Mouse (Mus musculus) hindbrain, embryonic 10.5 days (tissue): Measurements from ENCODE around the gene Wars2. TPM values are rescaled to one million over a fixed set of nuclear protein-coding genes. Genes with fewer than 3 reads are reported as not detected.

ENCODE experiments used
- DNase-seq: peaks from one replicate; pipeline ENCODE4 v3.0.0-alpha.2; 2017; ENCODE audit warnings: low spot score
- H3K27ac ChIP-seq: fragments of 300-500 bp; sonication (generic); 2 replicates; pipeline ENCODE4 v1.5.1; 2016; ENCODE audit warnings: mild to moderate bottlenecking, moderate library complexity
- H3K27me3 ChIP-seq: fragments of 300-500 bp; sonication (generic); 2 replicates; pipeline ENCODE4 v1.6.1; 2016; ENCODE audit warnings: mild to moderate bottlenecking; ENCODE audit not compliant: poor library complexity, insufficient read depth, severe bottlenecking
- H3K36me3 ChIP-seq: fragments of 300-500 bp; sonication (generic); 2 replicates; pipeline ENCODE4 v1.6.1; 2016; ENCODE audit warnings: mild to moderate bottlenecking, moderate library complexity
- H3K4me1 ChIP-seq: fragments of 300-500 bp; sonication (generic); replicated peaks from 2 replicates; pipeline ENCODE4 v1.6.1; 2016; ENCODE audit warnings: mild to moderate bottlenecking
- H3K4me3 ChIP-seq: fragments of 300-500 bp; sonication (generic); 2 replicates; pipeline ENCODE4 v1.5.1; 2016; ENCODE audit warnings: mild to moderate bottlenecking, moderate library complexity
- H3K9me3 ChIP-seq: fragments of 300-500 bp; sonication (generic); 2 replicates; pipeline ENCODE4 v1.6.1; 2016; ENCODE audit warnings: mild to moderate bottlenecking, moderate library complexity
- WGBS: fragments of 180-500 bp; shearing (Covaris S2); methylation state at CpG from one replicate; pipeline ENCODE4 v1.1.7; 2016; 5-methylcytosine and 5-hydroxymethylcytosine counted together
- polyA plus RNA-seq: library from polyadenylated mRNA; unstranded; fragments of >200 nt; fragmentation: Nextera tagmentation; extraction: Ambion mirVana; gene quantifications from 2 replicates; pipeline ENCODE4 v1.2.1, GENCODE M21; 2016

Gene Wars2
- polyA plus RNA-seq, 1 experiment from 2014 or later = 9.2 TPM

- peak; percentile 77 for DNase-seq
- Histone ChIP-seq H3K9me3 (no peaks in the 10 kb centered on the region), H3K4me3 (peak overlapping the region; percentile 56), H3K36me3 (no peaks in the 10 kb centered on the region), H3K4me1 (peaks cover 30% of the 10 kb centered on the region), H3K27me3 (peaks cover 100% of the 10 kb centered on the region), H3K27ac (peak overlapping the region; percentile 72)
- under 1% methylated on average over 73 of the region's 73 CpGs for WGBS
These were observed 112.9 kb downstream of the Wars2 start for GRCm38 (mm10) chr3:99253497-99254451.

GRCm38 (mm10) chr3:99254559-99255151 is 113.8 kb downstream of the Wars2 start:
- H3K9me3 ChIP-seq = no peaks in the 10 kb centered on the region
- DNase-seq = peak; percentile 50
- no peak overlapping the region for H3K27ac ChIP-seq
- WGBS = 1% methylated on average over 15 of the region's 15 CpGs
- H3K27me3 ChIP-seq = peaks cover 100% of the 10 kb centered on the region
- H3K4me3 ChIP-seq = peak overlapping the region; percentile 56
- H3K4me1 ChIP-seq = peaks cover 26% of the 10 kb centered on the region
- no peaks in the 10 kb centered on the region for H3K36me3 ChIP-seq

- H3K4me3 ChIP-seq = peak overlapping the region; percentile 56; the same call in 1 of the 2 replicates
These were observed 114.8 kb downstream of the Wars2 start for GRCm38 (mm10) chr3:99255411-99256365.

DNA sequence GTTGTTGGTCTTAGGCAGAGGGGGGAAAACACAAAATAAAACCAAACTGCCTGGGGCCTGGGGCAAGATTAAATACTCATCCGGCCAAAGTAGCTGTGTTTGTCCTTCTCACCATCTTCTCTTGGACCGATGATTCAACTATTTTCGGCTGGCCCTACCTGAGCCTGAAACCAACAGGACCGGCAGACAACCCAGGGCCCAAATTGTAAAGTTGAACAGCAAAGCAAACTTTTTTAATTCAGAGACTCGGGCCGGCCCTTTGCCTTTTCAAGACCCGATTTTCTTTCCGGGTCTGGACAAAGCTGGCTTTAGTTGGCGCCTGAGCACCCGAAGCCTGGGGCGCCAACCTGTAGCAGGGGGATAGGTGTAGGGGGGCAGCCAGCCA is 115.5 kb downstream of the Wars2 start:
- Histone ChIP-seq H3K4me1 (peaks cover 26% of the 10 kb centered on the region), H3K36me3 (no peaks in the 10 kb centered on the region)
- DNase-seq = no peak

More at GRCm38 (mm10) chr3:99255411-99256365, 114.8 kb downstream of the Wars2 start:
- peaks cover 26% of the 10 kb centered on the region for H3K4me1 ChIP-seq
- no peaks in the 10 kb centered on the region for H3K36me3 ChIP-seq
- no peaks in the 10 kb centered on the region for H3K9me3 ChIP-seq
- 5% methylated on average over 11 of the region's 11 CpGs for WGBS
- peaks cover 100% of the 10 kb centered on the region for H3K27me3 ChIP-seq
- peak; percentile 40 for DNase-seq
- H3K27ac ChIP-seq = no peak overlapping the region

GRCm38 (mm10) chr3:99256766-99257165 is 115.9 kb downstream of the Wars2 start:
- peaks cover 26% of the 10 kb centered on the region for H3K4me1 ChIP-seq
- H3K27me3 ChIP-seq = peaks cover 100% of the 10 kb centered on the region
- no peaks in the 10 kb centered on the region for H3K9me3 ChIP-seq
- DNase-seq = peak; percentile 80
- no peaks in the 10 kb centered on the region for H3K36me3 ChIP-seq
- WGBS = 1% methylated on average over 20 of the region's 20 CpGs
- peak overlapping the region; percentile 56 for H3K4me3 ChIP-seq
- H3K27ac ChIP-seq = no peak overlapping the region

More for the DNA sequence above, 115.5 kb downstream of the Wars2 start:
- Histone ChIP-seq H3K4me3 (peak overlapping the region; percentile 56; the same call in 1 of the 2 replicates), H3K27ac (no peak overlapping the region), H3K27me3 (peaks cover 100% of the 10 kb centered on the region), H3K9me3 (no peaks in the 10 kb centered on the region)
- 2% methylated on average over 11 of the region's 11 CpGs for WGBS

DNA sequence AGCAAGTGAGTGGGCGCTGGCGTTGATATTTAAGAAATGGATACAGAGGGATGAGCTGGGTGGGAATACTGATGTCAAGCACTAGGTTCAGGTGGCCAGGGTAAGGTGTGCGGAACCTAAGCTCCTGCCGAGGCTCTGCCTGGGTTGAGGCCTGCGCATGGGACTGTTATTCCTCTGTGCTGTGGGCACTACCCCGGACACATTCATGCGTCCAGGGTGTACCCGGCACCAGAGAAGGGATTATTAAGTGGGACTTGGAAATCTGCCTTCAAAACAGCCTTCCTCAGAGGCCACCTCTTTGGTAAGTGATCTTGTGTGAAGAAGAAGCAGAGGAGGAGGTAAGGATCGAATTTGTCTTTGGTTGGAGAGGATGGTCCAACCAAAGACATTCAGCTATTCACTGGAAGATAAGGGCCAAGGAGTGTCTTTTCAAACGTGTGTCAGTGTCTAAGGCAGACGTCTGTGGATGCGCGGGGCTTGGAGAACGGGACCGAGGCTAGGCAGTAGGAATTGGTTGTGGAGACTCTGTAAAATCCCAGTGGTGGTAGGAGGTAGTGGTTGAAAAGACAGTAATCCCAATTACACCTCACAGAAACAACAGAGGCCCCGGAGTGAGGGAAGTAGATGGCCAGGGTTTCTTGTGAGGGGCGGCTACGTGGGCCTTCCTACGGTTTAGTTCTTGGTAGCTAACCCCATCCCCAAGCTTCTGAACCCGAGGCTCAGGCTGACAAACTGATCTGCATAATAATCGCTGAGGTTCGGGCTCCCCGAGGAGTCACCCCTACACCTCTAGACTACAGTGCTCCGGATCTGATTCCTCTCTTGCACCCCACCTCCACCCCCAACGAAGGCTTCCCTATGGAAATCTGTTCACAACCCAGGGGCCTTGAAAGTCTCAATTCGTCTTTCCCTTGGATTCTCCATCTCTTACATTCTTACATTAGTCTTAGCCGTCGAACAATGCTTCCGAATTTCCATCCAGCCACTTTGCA is 117.0 kb downstream of the Wars2 start:
- Histone ChIP-seq H3K27me3 (peaks cover 100% of the 10 kb centered on the region), H3K4me1 (peaks cover 26% of the 10 kb centered on the region), H3K9me3 (no peaks in the 10 kb centered on the region), H3K36me3 (no peaks in the 10 kb centered on the region), H3K4me3 (no peak overlapping the region), H3K27ac (no peak overlapping the region)
- DNase-seq = peak; percentile 38
- WGBS = 3% methylated on average over 29 of the region's 29 CpGs

DNA sequence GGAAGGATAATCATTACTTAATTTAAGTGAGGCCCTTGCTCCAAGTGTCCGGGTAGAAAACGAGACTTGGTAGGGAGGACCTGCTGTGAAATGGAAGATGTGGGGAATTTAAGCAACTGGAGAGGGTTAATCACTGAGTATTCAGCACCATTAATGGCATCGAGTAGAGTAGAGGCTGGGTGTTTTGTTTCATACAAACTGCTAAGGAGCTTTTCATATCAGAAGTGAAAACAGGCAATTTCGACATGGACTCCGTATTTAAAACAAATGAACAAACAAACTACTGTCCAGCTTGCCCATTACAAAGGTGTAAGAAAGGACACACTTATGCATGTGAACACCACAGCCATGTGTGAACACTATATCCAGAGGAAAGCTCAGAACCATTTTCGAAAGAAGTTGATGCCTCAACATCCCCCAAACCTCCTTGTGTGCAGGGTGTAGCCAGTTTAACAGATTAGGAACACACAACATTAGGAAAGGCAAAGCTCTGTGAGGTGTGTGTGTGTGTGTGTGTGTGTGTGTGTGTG is 118.9 kb downstream of the Wars2 start:
- WGBS = 6% methylated on average over 6 of the region's 6 CpGs
- no peak overlapping the region for H3K4me3 ChIP-seq
- H3K27me3 ChIP-seq = peaks cover 100% of the 10 kb centered on the region
- peaks cover 8% of the 10 kb centered on the region for H3K4me1 ChIP-seq
- no peaks in the 10 kb centered on the region for H3K9me3 ChIP-seq
- DNase-seq = no peak
- no peak overlapping the region for H3K27ac ChIP-seq
- no peaks in the 10 kb centered on the region for H3K36me3 ChIP-seq

DNA sequence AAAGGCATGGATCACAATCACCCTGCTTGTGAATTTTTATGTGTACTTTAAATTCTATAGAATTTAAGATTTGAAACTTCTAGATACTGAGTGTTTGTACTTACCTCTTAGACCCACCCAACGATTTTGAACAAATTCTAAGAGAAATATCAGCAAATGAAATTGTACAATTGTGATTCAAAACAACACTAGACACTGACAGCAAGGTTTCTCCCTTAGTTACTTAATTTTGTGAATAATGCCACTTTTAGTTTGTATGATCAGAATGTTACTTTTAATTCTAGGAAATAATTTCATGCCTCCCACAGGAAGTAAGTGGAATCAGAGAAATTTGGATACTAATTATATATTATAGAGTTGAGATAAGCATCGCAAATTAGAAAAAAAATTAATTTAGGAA is 119.5 kb downstream of the Wars2 start:
- H3K27me3 ChIP-seq = peaks cover 100% of the 10 kb centered on the region
- H3K36me3 ChIP-seq = no peaks in the 10 kb centered on the region
- no peaks in the 10 kb centered on the region for H3K9me3 ChIP-seq
- WGBS = 36% methylated on average over 2 of the region's 2 CpGs
- DNase-seq = no peak
- peaks cover 6% of the 10 kb centered on the region for H3K4me1 ChIP-seq
- no peak overlapping the region for H3K27ac ChIP-seq
- H3K4me3 ChIP-seq = no peak overlapping the region

GRCm38 (mm10) chr3:99261371-99261791 is 120.5 kb downstream of the Wars2 start:
- no peaks in the 10 kb centered on the region for H3K9me3 ChIP-seq
- H3K4me1 ChIP-seq = peaks cover 6% of the 10 kb centered on the region
- H3K27me3 ChIP-seq = peaks cover 100% of the 10 kb centered on the region
- WGBS = under 1% methylated on average over 18 of the region's 18 CpGs
- DNase-seq = peak; percentile 56
- no peak overlapping the region for H3K27ac ChIP-seq
- no peak overlapping the region for H3K4me3 ChIP-seq
- H3K36me3 ChIP-seq = no peaks in the 10 kb centered on the region

GRCm38 (mm10) chr3:99261986-99262385 is 121.1 kb downstream of the Wars2 start:
- H3K27ac ChIP-seq = no peak overlapping the region
- no peaks in the 10 kb centered on the region for H3K36me3 ChIP-seq
- peaks cover 3% of the 10 kb centered on the region for H3K4me1 ChIP-seq
- WGBS = 4% methylated on average over 2 of the region's 2 CpGs
- H3K27me3 ChIP-seq = peaks cover 100% of the 10 kb centered on the region
- no peaks in the 10 kb centered on the region for H3K9me3 ChIP-seq
- H3K4me3 ChIP-seq = no peak overlapping the region
- DNase-seq = no peak

GRCm38 (mm10) chr3:99263471-99263903 is 122.6 kb downstream of the Wars2 start:
- WGBS = 17% methylated on average over 9 of the region's 9 CpGs
- Histone ChIP-seq H3K27ac (no peak overlapping the region), H3K4me1 (no peaks in the 10 kb centered on the region), H3K4me3 (no peak overlapping the region), H3K36me3 (no peaks in the 10 kb centered on the region), H3K9me3 (no peaks in the 10 kb centered on the region), H3K27me3 (peaks cover 95% of the 10 kb centered on the region)
- no peak for DNase-seq
